Mouse (Mus musculus): ENCODE results near the gene Tial1. TPM values are rescaled to one million over a fixed set of nuclear protein-coding genes. Genes with fewer than 3 reads are reported as not detected.
A peak's percentile ranks its signal among the peaks of the same experiment; 100 is the strongest.

The Tial1 gene
- total RNA-seq, 4 experiments from 2014 or later, result 95.4 to 105 (median 96.3) TPM

DNA sequence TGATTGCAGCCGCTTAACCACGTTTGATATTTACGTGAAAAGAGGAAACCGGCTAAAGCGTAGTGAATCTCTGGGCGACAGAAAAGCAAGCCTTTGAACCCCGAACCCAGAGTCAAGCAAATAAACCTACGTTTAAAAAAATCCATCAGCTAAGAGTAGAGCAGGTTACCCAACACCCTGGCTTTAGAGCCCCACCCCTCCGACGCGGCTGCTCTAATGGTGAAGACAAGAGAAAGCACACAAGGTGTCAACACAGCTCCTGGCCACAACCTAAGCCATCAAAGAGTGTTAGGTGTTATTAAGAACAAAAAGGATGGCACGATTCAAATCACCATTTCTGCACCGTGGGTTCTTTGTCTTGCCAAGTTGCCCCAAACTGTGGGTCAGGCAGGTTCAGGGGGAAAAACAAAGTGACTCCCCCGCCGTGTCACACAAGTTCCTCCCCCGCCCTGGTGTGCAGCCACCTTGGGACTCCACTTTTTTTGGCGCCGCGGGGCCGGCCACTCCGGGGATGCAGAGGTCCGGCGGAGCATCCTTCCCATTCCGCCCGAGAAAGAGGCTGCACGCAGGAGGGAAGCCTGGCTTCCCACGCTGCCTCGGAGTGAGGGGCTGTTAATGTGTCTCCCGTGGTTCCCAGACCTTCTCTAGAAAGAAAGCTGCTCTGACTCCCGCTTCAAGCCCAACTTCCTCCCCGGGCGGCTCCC is 44.1 kb downstream of the Tial1 start:
- DNase-seq (ENCODE audit: low spot score in 2 of 2), result no peak

DNA sequence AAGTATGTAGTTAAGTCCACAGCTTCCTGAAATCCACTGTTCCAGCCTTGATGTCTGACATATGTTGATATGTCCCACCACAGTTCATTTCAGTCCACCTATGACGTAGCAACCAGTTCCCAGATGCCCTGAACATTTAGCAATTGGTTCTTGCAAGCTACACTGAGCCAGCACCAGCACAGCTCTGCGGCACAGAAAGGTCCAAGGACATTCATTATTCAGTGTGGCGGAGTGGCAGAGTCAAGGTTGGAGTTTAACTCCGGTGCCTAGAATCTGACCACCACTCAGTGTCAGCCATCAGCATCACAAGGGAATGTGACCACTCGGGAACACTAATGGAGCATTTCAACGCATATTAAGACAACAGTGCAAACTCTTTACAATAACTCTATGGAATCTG is 44.9 kb downstream of the Tial1 start:
- no peak for DNase-seq (ENCODE audit: low spot score in 2 of 2)

GRCm38 (mm10) chr7:128414433-128414832 is 47.1 kb downstream of the Tial1 start:
- DNase-seq (ENCODE audit: low spot score in 2 of 2), result no peak

DNA sequence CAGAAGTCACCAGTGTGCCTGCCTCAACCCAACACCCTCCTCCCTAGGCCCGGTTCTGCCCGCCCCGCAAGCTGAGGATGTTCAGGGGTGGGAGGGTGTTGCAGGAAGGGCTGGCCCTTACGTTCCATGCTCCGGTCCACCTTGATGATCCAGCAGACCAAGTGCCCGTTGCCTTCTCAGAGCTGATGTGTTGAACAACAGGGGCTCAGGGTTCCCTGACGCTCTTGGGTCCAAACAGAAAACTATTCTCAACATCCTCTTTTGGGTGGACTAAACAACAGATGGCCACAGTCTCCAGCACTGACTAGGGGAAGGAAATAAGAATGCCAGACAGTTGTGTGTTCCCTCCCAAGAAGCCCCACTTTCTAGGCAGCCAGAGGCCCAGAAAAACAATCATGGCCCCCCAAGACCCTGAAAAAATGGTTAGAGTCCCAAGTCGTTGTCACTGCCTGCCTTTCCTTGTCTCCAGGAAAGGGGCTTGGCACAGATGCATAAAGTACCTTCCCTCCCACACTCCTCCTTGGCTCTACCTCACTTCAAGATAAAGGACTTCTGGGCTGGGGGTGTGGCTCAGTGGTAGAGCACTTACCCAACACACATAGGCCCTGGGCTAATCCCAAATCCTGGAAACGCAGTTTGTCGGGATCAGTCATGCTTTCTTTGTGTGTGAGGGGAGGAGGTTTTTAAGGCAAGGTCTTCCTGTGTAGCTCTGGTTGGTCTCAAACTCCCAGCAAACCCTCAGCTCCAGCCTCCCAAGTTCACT is 49.3 kb downstream of the Tial1 start:
- DNase-seq (ENCODE audit: low spot score in 2 of 2), result no peak

GRCm38 (mm10) chr7:128410708-128411413 is 50.7 kb downstream of the Tial1 start:
- no peak for DNase-seq (ENCODE audit: low spot score in 2 of 2)

DNA sequence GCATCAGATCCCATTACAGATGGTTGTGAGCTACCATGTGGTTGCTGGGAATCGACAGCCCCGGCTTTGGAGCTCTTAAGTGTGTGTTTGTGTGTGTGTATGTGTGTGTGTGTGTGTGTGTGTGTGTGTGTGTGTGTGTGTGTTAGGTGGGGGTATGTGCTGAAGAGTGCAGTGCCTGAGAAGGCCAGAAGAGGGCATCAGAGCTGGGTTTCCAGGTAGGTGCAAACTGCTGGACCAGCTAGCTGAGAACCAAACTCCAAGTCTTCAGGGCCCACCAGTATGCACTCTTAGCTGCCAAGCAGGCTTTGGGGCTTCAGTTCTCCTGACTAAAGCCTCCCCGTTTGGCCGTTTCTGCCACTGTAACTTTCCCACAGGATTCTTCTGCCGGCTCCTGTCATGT is 53.3 kb downstream of the Tial1 start:
- no peak for DNase-seq (ENCODE audit: low spot score in 2 of 2)

DNA sequence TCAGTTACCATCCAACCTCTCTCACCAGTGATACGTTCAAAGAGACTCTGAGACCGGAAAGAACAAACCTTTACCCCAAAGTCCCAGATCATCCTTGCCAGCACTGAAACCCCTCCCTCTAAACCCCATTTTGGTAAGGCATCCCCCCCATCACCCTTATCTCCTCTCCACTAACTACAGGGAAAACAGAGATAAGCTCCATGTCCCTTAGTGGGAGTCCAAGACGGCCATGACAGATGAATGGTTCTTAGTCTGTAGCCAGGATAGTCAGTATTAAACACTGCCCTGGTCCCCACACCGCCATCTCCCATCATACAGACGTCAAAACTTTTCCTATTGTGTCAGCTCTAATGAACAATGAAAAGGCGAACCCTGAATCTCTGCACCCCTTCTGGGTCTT is 57.5 kb downstream of the Tial1 start:
- no peak for DNase-seq (ENCODE audit: low spot score in 2 of 2)

DNA sequence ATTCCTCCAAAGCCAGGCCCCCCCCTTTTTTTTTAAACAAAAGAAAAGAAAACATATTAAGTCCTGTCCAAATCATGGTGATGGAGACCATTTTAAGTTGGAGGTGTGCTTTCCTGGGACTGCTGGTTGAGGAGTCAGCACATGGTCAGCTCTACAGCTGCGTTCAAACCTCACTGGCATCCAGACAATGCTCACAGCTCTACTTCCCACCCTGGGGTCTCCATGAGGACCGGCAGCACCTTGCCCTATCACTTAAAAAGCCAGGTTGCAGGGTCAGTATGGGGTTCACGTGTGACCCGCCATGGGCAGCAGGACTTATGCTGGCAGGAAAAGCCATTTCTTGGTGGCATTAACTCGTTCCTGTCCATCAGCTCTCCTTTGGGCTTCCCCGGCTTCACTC is 57.9 kb downstream of the Tial1 start:
- no peak for DNase-seq (ENCODE audit: low spot score in 2 of 2)

- no peak for DNase-seq (ENCODE audit: low spot score in 2 of 2)
These were observed 58.4 kb downstream of the Tial1 start for GRCm38 (mm10) chr7:128403128-128403527.

DNA sequence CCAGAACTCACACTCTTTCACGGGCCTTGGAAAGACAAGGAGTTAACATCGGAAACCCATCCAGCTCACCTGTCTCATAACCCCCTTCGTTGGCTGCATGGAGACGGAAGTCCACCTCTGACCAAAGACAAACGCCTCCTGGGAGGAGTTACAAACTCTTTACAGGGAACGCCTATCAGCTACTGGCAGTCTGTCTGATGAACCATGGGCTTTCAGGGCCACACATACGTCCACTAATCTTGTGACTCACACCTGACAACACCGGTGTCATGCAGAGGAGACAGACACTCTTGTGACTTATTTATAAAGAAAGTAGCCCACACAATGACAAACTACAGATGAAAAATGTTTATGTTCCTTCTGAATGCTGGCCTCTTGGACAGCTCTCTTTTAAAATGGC is 58.9 kb downstream of the Tial1 start:
- DNase-seq (ENCODE audit: low spot score in 2 of 2), result no peak

DNA sequence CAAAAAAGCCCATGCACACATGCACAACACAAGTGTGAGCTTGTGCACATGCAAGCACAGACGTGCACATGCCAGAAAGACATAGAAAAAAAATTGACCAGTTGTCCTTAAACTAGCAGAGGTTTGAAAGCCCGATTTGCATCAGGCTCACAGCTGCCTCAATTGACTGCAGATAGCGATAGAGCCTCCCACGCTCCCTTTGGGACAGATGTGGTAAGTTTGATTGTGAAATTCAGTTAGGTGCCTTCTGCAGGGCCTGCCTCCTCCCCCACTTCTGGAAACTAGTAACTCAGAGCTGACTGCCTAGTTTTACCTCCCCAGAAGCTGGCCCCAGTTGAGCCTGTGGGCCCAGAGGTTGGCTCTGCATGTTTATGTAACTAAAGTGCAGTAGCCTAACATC is 62.9 kb downstream of the Tial1 start:
- DNase-seq (ENCODE audit: low spot score in 2 of 2), result no peak

DNA sequence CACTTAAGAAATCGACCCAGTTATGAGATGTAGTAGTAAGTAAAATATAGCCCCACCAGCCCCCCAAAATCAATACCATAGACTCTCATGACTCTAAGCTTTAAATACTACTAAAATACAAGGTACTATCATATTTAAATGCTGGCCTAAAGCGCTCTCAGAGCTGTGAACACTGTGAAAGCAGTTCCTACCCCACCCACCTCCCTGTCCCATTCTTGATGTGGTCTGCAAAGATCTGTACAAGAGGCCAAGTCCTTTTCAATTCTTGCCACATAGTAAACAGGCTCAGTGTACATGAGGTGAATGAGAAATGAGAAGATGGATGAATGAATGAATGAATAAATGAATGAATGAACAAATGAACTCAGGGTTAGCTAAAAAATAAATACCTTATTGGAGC is 64.5 kb downstream of the Tial1 start:
- DNase-seq (ENCODE audit: low spot score in 2 of 2), result no peak

GRCm38 (mm10) chr7:128393756-128394155 is 67.8 kb downstream of the Tial1 start:
- DNase-seq (ENCODE audit: low spot score in 2 of 2), result no peak

DNA sequence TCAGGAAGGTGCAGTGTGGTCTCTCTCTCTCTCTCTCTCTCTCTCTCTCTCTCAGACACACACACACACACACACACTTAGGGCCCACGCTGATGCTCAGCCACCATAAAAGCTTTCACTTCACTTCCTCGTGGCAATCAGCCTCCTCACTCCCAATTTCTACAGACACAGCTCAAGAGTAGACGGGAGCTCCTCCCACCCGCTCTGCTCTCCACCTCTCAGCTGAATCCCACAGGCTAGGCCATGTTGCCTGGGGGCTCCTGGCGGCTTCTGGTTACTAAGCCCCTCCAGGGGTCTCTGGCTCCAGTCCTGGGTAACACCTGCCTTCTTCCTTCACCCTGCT is 68.6 kb downstream of the Tial1 start:
- DNase-seq (ENCODE audit: low spot score in 2 of 2), result no peak

DNA sequence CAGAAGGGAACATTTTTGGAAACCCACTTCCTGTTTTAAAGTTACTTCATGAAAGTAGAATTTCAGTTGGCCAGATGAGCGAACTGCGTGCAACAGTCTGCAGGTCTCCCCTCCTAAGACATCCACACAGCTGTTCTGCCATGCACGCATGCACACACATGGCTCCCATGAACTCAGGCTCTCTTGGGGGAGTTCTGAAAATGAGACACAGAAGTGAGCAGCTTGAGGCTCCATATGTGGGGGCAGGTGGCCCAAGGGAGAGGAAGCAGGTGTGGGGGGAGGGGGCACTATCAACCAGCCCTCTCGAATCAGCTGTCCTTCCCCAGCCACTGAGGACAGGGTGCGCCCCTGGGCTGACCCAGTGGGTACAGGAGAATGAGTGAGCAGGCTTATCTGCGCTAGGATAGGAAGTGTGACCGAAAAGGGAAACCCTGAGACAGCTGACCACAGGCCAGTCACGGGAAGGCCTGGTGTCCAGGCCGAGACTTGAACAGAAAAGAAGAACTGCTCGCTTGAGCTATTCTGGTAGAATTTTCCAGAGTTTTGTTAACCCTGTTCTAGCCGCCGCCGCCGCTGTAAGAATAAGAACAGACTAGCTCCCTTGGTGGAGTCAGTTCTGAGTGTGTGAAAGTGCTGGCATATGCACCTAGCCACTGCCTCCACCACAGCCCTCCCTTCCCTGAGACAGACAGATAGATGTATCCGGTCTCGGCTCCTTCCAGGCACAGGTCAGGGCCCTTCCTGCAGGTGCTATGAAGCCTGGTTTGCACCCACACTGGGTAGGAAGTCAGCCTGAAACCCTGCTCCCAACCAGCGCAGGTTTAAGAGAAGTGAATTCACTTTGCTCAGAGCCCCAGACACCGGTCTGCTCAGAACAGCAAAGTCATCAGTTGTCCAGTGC is 69.2 kb downstream of the Tial1 start:
- DNase-seq (ENCODE audit: low spot score in 2 of 2), result peak in 1 of 2 experiments; percentile 15

- DNase-seq (ENCODE audit: low spot score in 2 of 2), result no peak
These were observed 70.1 kb downstream of the Tial1 start for GRCm38 (mm10) chr7:128391267-128392057.

Data from left cerebral cortex, adult 8-10 months (tissue).